Comparison of ENCODE assay signal across 8 mouse cellular contexts in genomic region chr8:4256911-4257310, GRCm38 (mm10). TPM values are rescaled to one million over a fixed set of nuclear protein-coding genes. Genes with fewer than 3 reads are reported as not detected.
DNase-seq lines count a peak whose midpoint lies in the region; ATAC-seq lines count a peak whose summit lies in the region.

No protein-coding gene starts in this region.

- no peak for ATAC-seq in heart, embryonic 14.5 days (ENCODE audit: insufficient number of reproducible peaks, insufficient read depth, low FRiP score, low read depth)
- ATAC-seq in erythroblast, adult 5-6 weeks (replicated peaks; ENCODE audit: low FRiP score, poor library complexity, severe bottlenecking), result no peak

- intact Hi-C loops in heart, postnatal 10 days (cut with DNase I), result loop anchor here (10.0 kb wide), 1 partner anchor 632 kb away; the partner anchor contains the start of genes Pcp2, Pet100 and Xab2
- intact Hi-C loops in left cerebral cortex, postnatal 25 days (cut with DNase I), result loop anchor here (5.0 kb wide), 2 partner anchors 40 to 420 kb away; partner anchors contain the start of gene Prr36

- H3K36me3 ChIP-seq in heart, embryonic 14.5 days (ENCODE audit: control insufficient read depth, insufficient read depth, low read length), result peaks cover 53% of the 10 kb centered on the region

- peaks cover 15 to 25% of the 10 kb centered on the region in 2 experiments for H3K4me1 ChIP-seq in heart, embryonic 14.5 days (ENCODE audit: control insufficient read depth in 2 of 2, insufficient read depth in 2 of 2, low read length in 2 of 2)

- no peak overlapping the region for H3K4me3 ChIP-seq in heart, embryonic 14.5 days (ENCODE audit: control insufficient read depth in 1 of 2, insufficient read depth in 1 of 2, low read depth in 1 of 2, low read length in 2 of 2)

- H3K27ac ChIP-seq in heart, embryonic 14.5 days (replicated peaks in 1 of 2; ENCODE audit: control insufficient read depth in 1 of 2, insufficient read depth in 1 of 2, low read depth in 2 of 2, low read length in 2 of 2), result no peak overlapping the region

- H3K4me2 ChIP-seq in heart, embryonic 14.5 days (ENCODE audit: low read length), result no peak overlapping the region

- H3K9ac ChIP-seq in heart, embryonic 14.5 days (ENCODE audit: low read length), result 0 out of 2 replicates have a peak overlapping the region, but pooled peaks have one; percentile 12

- H3K9me3 ChIP-seq in heart, embryonic 14.5 days (ENCODE audit: control insufficient read depth, low read length), result no peaks in the 10 kb centered on the region

- H3K27me3 ChIP-seq in heart, embryonic 14.5 days (ENCODE audit: control insufficient read depth, insufficient read depth, low read length), result no peaks in the 10 kb centered on the region

- DNase-seq in heart, postnatal 10 days, result no peak
- peak; percentile 54 to 77 for DNase-seq in frontal cortex, postnatal 25 days (ENCODE audit: low spot score in 2 of 2)
- DNase-seq in left cerebral cortex, postnatal 25 days (ENCODE audit: low spot score in 2 of 2), result peak; percentile 82 to 98
- peak; percentile 86 to 94 for DNase-seq in right cerebral cortex, postnatal 36 days (ENCODE audit: low spot score in 2 of 2)
- no peak for DNase-seq in adrenal gland, adult 18-20 months (ENCODE audit: low spot score in 2 of 2)
- no peak for DNase-seq in gastrocnemius, adult 18-20 months (ENCODE audit: low spot score)

- 31% methylated on average over 4 of the region's 4 CpGs for WGBS in heart, embryonic 14.5 days

RNA-seq across cellular contexts. Expression of gene Ctxn1, which starts 2.2 kb away (rescaled TPM):
- 20.9 and 29.4 TPM in 2 replicates for polyA plus RNA-seq in heart, embryonic 14.5 days (2014; fragmentation: Nextera tagmentation; extraction: Ambion mirVana)
- 1 to 10 TPM; 4.5 to 5.6 TPM for total RNA-seq in heart, postnatal 10 days (2021)
- total RNA-seq in left cerebral cortex, postnatal 25 days (2021), result 100 to 1,000 TPM; 607 to 649 TPM
- total RNA-seq in erythroblast, adult 5-6 weeks (2015; ENCODE audit: low replicate concordance), result not detected in 2 replicates
- 0.34 TPM in 1 of 2 replicates, not detected in the other for total RNA-seq in erythroblast, adult 5-6 weeks (2017; ENCODE audit: low replicate concordance)
- total RNA-seq in adrenal gland, adult 18-20 months (2021), result 1 to 10 TPM; 6.4 to 7.8 TPM
- under 1 TPM; 0.37 to 0.69 TPM for total RNA-seq in gastrocnemius, adult 18-20 months (2021)

RNA-seq across cellular contexts. Expression of gene Snapc2, which starts 4.0 kb away (rescaled TPM):
- polyA plus RNA-seq in heart, embryonic 14.5 days (2014; fragmentation: Nextera tagmentation; extraction: Ambion mirVana), result 39.8 and 46.2 TPM in 2 replicates
- 10 to 100 TPM; 16.6 to 20.5 TPM for total RNA-seq in heart, postnatal 10 days (2021)
- 10 to 100 TPM; 32.4 to 33.2 TPM for total RNA-seq in left cerebral cortex, postnatal 25 days (2021)
- 6.3 and 13.8 TPM in 2 replicates for total RNA-seq in erythroblast, adult 5-6 weeks (2015; ENCODE audit: low replicate concordance)
- 0.68 and 0.84 TPM in 2 replicates for total RNA-seq in erythroblast, adult 5-6 weeks (2017; ENCODE audit: low replicate concordance)
- total RNA-seq in adrenal gland, adult 18-20 months (2021), result 10 to 100 TPM; 23.4 to 25.9 TPM
- 10 to 100 TPM; 11.9 to 12.5 TPM for total RNA-seq in gastrocnemius, adult 18-20 months (2021)

RNA-seq across cellular contexts. Expression of gene Tgfbr3l, which starts 8.9 kb away (rescaled TPM):
- 2.5 and 2.6 TPM in 2 replicates for polyA plus RNA-seq in heart, embryonic 14.5 days (2014; fragmentation: Nextera tagmentation; extraction: Ambion mirVana)
- 1 to 10 TPM; 4.5 to 6.7 TPM for total RNA-seq in heart, postnatal 10 days (2021)
- total RNA-seq in left cerebral cortex, postnatal 25 days (2021), result 1 to 10 TPM; 6.4 to 7.8 TPM
- 6.1 TPM in 1 of 2 replicates, not detected in the other for total RNA-seq in erythroblast, adult 5-6 weeks (2015; ENCODE audit: low replicate concordance)
- 0.43 TPM in 1 of 2 replicates, not detected in the other for total RNA-seq in erythroblast, adult 5-6 weeks (2017; ENCODE audit: low replicate concordance)
- 10 to 100 TPM; 10.9 to 15.5 TPM for total RNA-seq in adrenal gland, adult 18-20 months (2021)
- 1 to 10 TPM; 1.2 to 1.7 TPM for total RNA-seq in gastrocnemius, adult 18-20 months (2021)

RNA-seq across cellular contexts. Expression of gene Gm49320, which starts 18.2 kb away (rescaled TPM):
- 0.22 and 0.53 TPM in 2 replicates for polyA plus RNA-seq in heart, embryonic 14.5 days (2014; fragmentation: Nextera tagmentation; extraction: Ambion mirVana)
- total RNA-seq in heart, postnatal 10 days (2021), result under 1 TPM in 1 of 2 experiments, not detected in 1; 0.57 TPM
- total RNA-seq in left cerebral cortex, postnatal 25 days (2021), result under 1 TPM; 0.23 to 0.57 TPM
- 0.84 TPM in 1 of 2 replicates, not detected in the other for total RNA-seq in erythroblast, adult 5-6 weeks (2015; ENCODE audit: low replicate concordance)
- total RNA-seq in erythroblast, adult 5-6 weeks (2017; ENCODE audit: low replicate concordance), result not detected in 2 replicates
- 1 to 10 TPM in 1 of 2 experiments, under 1 TPM in 1; 0.93 to 1.5 TPM for total RNA-seq in adrenal gland, adult 18-20 months (2021)
- under 1 TPM in 1 of 2 experiments, not detected in 1; 0.14 TPM for total RNA-seq in gastrocnemius, adult 18-20 months (2021)

RNA-seq across cellular contexts. Expression of gene Map2k7, which starts 18.4 kb away (rescaled TPM):
- 14.9 and 16.9 TPM in 2 replicates for polyA plus RNA-seq in heart, embryonic 14.5 days (2014; fragmentation: Nextera tagmentation; extraction: Ambion mirVana)
- total RNA-seq in heart, postnatal 10 days (2021), result 10 to 100 TPM; 66.6 to 74.1 TPM
- total RNA-seq in left cerebral cortex, postnatal 25 days (2021), result 10 to 100 TPM; 85.7 to 87.5 TPM
- 16.3 and 22.4 TPM in 2 replicates for total RNA-seq in erythroblast, adult 5-6 weeks (2015; ENCODE audit: low replicate concordance)
- total RNA-seq in erythroblast, adult 5-6 weeks (2017; ENCODE audit: low replicate concordance), result 6.6 and 8.6 TPM in 2 replicates
- total RNA-seq in adrenal gland, adult 18-20 months (2021), result 10 to 100 TPM; 79.0 to 93.2 TPM
- 10 to 100 TPM; 80.9 to 90.4 TPM for total RNA-seq in gastrocnemius, adult 18-20 months (2021)

Comparison
In these comparisons a context has a peak if more than half of its experiments do, and no peak if none do; other contexts are left out.
1. DNase-seq: peak in frontal cortex, postnatal 25 days (2 of 2), left cerebral cortex, postnatal 25 days (2 of 2) and right cerebral cortex, postnatal 36 days (2 of 2); none in heart, postnatal 10 days (0 of 2), adrenal gland, adult 18-20 months (0 of 2) and gastrocnemius, adult 18-20 months (single experiment).
2. RNA of gene Ctxn1, which starts 2.2 kb away (total RNA-seq): 607 to 649 TPM in left cerebral cortex, postnatal 25 days; 6.4 to 7.8 TPM in adrenal gland, adult 18-20 months, 4.5 to 5.6 TPM in heart, postnatal 10 days, 0.37 to 0.69 TPM in gastrocnemius, adult 18-20 months and 0.34 TPM in erythroblast, adult 5-6 weeks; every median in the first group is over 10 times any median in the second.